Mouse (Mus musculus) erythroblast, embryonic 14.5 days (primary cell): ENCODE measurements around the gene Cyct.

Source experiments
- GATA1 ChIP-seq: IDR thresholded peaks from 2 replicates; pipeline ENCODE4 v1.6.1; 2012; ENCODE audit warnings: low read length, inconsistent platforms, mixed read lengths
- TAL1 ChIP-seq: IDR thresholded peaks from 3 replicates; pipeline ENCODE4 v1.6.1; 2012; ENCODE audit warnings: low read length, inconsistent platforms, mixed read lengths

DNA sequence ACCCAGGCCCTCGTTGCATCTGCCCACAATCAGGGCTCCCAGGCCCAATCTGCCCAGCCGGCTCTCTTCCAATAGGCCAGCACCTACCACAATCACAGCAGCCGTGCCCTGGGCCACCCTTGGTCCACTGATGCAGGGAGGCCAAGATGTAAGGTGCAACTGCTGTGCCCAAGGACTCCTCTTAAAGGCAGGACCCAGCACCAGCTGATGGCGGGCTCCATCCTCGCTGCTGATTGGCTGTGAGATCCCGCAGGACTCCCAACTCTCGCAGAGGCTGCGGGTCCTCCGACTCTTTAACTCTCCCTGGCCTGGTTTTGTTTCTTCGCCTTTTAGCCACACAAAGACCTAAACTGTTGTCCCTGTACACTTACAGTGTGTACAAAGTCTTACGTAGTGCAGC lies at the start of gene Cyct:
- no peak for TF ChIP-seq TAL1
- no peak for TF ChIP-seq GATA1
